Mouse (Mus musculus) c-Kit-positive CD71-positive TER-119-positive erythroid progenitor cells, embryonic 14.5 days (primary cell): ENCODE results near the gene Sipa1.
A peak's percentile ranks its signal among the peaks of the same experiment; 100 is the strongest.

Experiments
- DNase-seq: peaks from one replicate; pipeline ENCODE4 v3.0.0-alpha.2; 2013; ENCODE audit warnings: low spot score

The Sipa1 gene

DNA sequence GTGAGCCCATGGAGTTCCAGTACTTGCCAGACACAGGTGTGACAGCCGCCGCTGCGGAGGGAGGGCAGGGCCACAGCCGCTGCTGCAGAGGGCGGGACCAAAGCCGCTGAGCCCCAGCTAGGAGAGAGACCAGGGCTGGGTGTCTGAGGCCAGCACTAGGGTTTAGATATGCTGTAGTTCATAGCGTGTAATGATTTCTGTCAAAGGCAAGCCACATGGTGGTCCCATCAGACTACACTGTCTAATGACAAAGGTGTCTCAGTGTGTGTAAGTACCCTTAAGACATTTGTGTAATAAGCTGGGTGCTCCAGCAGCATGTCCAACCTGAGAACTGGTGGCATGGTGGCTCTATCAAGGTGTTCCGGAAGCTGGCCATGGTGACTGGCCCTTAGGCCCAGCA lies 21.9 kb downstream of the Sipa1 start:
- no peak for DNase-seq

DNA sequence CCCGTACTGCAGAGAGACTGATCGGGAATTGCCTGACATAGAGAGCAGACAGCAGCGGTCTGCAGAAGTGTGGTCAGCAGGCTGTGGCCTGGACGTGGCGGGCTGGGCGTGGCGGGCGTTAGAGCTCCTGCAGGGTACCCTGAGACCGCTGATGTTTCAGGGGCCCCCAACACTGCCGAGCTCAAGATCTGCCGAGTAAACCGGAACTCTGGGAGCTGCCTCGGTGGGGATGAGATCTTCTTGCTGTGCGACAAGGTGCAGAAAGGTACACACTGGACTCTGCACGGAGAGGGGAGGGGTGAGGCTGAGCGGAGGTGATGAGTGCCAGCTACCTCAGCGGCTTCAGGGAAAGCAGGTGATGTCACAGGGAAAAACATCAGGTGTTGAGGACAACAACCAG lies 22.5 kb downstream of the Sipa1 start:
- no peak for DNase-seq

DNA sequence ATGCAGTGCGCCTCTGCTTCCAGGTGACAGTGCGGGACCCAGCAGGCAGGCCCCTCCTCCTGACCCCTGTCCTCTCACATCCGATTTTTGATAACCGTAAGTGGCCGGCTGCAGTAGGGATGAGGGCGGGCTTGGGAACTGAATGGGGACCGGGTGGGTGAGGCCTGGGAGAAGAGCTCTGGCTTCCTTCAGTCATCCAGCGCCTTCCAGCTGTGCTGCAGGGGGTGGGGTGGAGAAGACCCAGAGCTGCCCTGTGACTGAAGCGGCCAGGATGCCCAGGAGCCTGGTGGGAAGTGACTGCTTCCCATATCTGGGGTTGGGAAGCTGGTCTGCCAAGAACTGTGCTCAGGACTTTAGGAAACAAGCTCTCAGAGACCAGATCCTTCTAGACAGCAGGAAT lies 23.2 kb downstream of the Sipa1 start:
- DNase-seq = no peak

DNA sequence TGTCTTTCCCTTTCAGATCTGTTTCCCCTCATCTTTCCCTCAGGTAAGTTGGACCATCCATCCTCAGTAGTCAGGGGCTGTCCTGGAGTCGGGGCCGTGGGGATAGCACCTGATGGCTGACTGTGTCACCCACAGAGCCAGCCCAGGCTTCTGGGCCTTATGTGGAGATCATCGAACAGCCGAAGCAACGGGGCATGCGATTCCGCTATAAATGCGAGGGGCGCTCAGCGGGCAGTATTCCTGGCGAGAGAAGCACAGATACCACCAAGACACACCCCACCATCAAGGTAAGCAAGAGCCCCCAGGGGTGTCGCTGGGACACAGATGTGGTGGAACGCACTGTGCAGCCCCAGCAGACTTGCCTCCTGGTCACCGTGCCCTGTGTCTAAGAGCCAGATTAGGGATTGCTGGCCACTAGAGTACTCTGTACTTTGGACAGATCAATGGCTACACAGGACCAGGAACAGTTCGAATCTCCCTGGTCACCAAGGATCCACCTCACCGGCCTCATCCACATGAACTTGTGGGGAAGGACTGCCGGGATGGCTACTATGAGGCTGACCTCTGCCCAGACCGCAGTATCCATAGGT lies 25.0 kb downstream of the Sipa1 start:
- no peak for DNase-seq

DNA sequence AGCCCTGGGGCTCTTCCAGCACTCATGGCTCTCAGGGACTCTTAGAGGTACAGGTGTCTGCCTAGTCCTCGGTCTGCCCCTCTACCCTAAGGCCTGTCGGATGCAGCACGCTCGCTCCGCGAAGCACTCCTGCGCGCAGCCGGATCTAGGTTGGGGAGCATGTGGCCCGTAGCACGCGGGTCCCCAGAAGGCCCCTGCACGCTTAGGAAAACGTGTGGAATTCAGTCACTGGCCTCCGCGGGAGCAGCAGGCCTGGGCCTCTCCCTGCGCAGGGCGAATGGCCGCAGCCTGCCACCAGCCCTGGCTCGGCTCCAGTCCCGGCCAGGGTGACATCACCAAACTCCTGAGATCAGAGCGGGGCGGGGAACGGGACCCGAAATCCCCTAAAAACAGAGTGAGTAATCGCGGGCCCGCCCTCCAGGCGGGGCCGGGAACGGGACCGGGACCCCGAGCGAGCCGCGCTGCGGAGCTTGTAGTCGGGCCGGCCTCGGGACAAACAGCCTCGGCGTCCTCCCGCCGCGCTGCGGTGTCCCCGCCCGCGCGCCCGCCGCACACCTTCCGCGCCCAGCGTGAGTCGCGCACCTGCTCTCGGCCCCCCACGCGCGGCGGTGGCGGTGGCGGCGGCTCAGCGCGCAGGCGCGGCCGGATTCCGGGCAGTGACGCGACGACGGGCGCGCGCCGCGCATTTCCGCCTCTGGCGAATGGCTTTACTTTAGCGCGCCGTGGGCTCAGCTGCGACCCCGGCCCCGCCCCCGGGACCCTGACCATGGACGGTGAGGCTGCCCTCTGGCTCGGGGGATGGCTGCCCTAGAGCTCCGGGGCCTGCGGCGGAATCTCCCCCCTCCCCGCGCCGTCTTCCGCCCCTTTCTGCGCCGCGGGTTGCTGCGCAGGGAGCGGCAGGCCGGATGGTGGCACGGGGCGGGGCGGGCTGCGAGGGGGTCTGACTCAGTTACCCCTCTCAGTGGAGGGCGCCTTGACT lies 26.1 kb downstream of the Sipa1 start, which contains the start of gene Rela:
Gene Rela, plus strand, starts transcription at position 415 of the 979 bp plus-strand sequence.
- peak; percentile 76 for DNase-seq

DNA sequence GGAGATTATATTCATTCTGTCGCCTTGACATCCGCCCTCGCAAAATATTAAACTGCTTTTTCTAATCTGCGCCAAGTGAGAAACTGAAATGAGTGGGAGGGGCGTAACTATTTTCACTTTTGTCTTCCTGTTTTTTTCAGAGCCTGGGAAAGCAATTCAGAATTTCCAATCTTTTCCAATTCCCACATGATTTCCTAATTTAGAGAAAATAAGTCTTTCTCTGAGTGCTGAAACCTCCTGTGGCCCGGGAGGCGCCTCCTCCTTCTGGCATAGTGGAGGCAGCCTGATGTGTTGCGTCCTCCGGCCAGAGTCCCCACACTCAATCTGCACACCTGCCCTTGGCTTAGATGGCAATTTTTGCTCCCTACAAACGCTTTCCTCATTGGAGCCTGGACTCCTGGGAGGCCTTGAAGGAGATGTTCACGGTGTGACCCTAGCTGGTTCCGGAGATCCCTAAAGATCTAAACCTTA lies 26.9 kb downstream of the Sipa1 start:
- no peak for DNase-seq

DNA sequence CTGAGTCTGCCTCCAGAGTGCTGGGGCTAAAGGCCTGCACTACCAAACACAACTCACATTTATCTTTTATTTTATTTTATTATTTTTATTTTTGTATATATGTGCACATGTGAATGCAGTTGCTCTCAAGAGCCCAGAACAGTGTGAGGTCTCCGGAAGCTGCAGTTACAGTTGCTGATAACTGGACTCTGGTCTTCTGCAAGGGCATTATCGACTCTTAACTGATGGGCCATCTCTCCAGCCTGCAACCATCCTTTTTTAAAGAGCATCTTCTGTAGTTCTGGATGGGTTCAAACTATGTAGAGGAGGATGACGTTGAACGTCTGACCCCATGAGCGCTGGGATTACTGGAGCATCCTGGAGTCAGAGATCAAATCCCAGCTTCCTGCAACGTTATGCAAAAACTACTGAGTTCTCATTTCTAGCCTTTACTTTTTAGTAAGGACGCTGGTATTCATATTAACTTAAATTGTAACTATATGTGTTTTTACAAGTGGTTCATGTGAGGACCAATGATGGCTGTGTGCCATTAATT lies 27.4 kb downstream of the Sipa1 start:
- DNase-seq = no peak

DNA sequence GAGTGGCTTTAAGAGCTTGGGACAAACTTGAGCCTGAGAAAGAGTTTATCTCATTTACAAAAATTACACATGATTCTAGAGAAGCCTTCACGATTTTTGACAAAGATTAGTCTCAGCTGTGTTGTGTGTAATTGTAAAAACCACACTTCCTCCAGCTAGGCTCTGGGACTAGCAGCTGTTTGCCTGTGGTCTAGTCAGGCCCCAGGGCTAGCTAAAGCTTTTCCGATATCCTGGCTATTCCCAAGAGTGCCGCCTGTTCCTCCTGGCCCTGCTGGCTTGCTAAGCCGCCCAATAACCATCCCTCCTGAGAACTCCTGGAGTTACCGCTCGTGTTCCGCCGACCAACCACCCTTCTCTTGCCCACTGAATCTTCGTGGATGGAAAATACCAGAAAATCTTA lies 31.4 kb downstream of the Sipa1 start:
- DNase-seq = no peak

DNA sequence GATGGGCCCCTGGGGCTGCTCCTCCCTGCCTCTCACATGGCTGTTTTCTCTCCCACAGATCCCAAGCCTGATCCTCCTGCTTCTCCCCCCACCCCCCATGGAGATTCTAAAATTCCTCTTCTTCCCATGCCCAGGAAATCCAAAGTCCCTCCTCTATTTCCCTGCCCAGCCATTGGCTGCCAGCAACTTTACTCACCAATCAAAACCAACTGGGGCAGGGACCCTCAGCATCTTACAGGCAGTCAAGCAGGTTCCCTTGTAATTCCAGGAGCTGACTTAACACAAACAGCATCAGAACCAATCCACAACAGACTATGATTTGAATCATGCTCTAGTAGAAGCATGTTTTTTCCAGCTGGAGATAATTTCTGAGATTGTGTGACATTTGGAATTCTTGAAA lies 33.6 kb downstream of the Sipa1 start:
- DNase-seq = no peak

DNA sequence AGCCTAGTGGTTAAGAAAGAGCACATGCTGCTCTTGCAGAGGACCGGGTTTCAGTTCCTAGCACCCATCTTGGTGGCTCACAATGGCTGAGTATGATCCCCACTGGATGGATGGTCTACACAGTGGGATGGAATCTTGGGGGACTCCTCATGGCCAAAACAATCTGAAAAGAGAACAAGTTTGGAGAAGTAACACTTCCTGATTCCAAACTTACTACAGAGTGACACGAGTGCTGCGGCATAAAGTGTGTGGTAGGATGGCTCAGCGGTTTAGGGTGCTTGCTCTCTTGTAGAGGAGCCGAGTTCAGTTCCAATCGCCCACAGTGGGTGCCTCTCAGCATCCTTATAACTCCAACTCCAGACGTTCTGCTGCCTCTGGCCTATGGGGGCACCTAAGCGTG lies 38.2 kb downstream of the Sipa1 start:
- DNase-seq = no peak

DNA sequence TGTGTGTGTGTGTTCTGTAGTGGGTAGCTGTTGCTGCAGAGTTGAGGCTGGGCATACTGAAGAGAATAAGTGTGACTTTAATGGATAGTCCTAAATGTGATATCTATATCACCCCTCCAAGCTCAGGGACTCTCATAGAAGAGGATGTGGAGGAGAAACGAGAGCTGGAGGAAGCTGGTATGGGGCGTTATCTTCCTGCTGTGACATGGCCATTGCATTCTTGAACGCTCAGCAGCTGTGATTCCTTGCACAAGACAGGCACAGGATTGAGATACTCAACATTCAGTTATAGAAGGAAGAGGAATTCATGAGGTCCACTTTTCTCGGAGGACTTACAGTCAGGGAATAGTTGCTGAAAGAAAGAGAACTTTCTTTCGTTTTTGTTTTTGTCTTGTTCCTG lies 41.6 kb downstream of the Sipa1 start:
- no peak for DNase-seq

DNA sequence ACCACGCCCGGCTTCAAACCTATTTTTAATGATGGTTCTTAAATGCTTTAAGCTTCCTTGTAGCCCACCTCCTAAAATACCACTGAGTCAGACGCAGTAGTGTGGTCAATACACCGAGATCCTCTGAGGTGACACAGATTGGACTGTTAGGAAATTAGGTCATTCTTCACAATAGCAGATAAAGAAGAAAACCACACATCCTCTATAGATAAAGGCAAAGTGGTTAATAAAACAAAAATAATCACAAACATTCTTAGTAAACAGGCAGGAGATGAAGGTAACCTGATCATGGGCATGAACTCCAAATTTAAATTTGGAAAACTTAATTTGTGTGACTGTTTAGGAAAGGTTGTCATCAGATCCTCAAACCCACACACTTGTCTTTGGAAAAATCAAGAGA lies 43.5 kb downstream of the Sipa1 start:
- DNase-seq = no peak

DNA sequence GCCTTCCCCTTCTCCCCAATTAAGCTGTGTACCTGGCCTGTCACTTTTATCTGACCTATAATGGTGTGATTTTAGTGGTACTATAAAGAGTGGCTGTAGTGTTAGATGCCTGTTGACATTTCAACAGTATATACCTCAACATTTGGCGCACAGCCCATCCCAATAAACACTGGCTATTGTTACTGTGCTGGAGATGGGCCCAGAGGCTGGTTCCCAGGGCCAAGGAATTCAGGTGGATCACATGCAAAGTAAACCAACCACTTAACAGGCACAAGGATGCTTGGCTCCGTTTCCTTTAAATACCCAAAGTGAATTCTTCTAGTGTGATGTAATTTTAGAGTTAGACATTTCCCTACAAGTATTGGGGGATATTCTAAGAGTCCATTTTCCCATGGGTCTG lies 48.6 kb downstream of the Sipa1 start:
- DNase-seq = no peak

DNA sequence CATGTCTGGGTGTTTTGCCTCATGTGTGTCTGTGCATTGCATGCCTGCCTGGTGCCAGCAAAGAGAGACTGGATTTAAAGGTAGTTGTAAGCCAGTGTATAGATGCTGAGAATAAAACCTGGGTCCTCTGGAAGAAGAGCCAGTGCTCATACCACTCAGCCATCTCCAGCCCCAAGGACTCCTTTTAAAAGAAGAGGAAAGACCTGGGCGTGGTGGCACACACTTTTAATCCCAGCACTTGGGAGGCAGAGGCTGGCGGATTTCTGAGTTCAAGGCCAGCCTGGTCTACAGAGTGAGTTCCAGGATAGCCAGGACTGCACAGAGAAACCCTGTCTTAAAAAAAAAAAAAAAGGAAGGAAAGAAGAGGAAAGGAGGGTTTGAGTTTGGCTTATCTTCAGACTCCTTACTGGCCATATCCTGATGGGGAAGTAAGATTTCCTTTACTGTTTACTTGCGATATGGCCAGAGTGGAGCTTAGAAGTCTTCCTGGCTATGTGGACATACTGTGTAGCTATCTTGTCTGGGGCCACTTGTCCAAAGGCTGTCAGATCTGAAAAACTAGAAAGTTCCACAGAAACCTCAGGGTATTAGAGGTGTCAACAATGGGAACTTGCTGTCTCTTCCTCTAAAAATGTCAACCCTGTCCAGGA lies 50.6 kb downstream of the Sipa1 start:
- no peak for DNase-seq

DNA sequence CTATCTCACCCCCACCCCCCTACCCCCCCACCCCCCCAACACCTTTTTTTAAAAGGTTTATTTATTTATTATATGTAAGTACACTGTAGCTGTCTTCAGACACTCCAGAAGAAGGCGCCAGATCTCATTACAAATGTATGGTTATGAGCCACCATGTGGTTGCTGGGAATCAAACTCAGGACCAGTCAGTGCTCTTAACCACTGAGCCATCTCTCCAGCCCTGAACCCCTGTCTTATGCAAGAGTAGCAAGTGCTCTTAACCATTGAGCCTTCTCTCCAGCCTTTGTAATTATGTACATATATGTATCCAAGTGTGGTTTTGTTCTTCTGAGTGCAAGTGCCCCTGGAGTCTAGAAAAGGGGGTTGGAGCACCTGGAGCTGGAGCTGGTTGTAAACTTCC lies 51.5 kb downstream of the Sipa1 start:
- no peak for DNase-seq

DNA sequence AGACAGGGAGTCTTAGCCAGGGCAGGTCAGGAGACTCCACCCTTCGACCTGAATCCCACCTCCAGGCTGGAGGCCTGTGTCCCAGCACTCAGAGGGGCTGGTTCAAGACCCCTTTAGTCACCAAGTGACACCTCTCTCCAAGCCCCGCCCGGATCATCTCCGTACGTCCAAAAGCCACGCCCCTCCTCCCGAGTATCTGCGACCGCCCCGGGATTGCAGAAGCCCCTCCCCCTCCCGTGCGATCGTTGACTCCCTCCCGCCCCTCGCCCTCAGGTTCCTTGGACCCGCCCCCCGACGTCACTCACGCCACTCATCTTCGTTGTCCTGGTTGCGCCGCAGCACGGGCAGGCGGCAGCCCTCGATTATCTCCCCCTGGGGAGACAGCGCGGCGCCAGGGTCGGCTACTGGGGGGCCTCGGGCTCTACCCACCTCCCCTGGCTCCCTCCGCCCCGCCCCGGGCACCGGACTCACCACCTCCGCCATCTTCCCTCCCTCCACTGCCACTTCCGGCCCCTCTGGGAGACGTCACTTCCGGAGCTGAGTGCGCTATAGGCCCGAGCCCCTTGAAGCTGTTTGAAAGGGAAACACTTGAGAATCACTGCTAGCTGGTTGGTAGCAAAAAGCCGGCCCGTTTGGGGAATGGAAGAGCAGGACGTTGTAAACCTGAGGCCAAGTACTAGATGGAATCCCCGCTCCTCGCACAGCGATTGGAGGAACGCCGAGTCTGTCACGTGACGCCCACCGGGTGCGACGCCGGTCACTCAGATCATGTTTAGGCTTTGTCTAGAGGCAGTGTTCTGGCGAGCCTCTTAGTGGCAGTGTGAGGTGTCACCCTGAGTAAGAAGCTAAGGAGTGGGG lies 53.7 kb downstream of the Sipa1 start, which contains the start of gene Kat5:
Gene Kat5, minus strand, starts transcription at position 691 of the 858 bp plus-strand sequence.
- DNase-seq = peak; percentile 86

DNA sequence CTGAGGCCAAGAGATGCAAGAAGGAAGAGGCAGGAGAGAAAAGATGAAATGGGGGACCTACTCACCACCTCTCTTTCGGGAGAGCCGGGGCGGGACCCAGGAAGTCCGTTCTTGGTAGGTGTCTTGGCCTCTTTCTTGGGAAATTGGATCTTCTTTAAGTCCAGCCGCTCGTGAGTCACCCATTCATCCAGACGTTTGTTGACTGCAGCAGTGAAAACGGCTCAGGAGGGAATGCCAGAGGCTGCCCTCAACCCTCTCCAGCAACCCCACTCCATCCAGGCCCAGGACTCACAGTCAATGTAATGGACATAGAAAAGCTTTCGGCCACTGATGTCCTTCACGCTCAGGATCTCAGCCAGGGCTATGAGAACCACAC lies 54.3 kb downstream of the Sipa1 start:
- no peak for DNase-seq

DNA sequence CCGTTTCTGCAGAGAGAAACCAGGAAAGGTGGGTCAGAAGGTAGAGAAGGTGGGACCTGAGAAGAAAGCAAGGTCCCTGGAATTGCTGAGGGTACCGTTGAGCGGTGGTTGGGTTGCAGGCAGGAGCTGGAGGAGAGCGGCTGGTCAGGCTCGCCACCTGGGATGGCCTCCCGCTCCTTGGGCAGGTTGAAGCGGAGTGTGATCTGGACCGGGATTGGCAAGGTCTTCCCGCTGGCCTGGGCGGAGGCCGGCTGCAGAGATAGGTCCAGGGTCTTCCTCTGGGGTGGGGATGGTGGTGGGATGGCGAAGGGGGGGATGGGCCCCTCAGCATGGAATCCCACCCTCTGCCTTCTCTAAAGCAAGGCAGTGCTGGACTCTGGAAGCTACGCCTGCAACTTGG lies 54.8 kb downstream of the Sipa1 start:
- DNase-seq = no peak

DNA sequence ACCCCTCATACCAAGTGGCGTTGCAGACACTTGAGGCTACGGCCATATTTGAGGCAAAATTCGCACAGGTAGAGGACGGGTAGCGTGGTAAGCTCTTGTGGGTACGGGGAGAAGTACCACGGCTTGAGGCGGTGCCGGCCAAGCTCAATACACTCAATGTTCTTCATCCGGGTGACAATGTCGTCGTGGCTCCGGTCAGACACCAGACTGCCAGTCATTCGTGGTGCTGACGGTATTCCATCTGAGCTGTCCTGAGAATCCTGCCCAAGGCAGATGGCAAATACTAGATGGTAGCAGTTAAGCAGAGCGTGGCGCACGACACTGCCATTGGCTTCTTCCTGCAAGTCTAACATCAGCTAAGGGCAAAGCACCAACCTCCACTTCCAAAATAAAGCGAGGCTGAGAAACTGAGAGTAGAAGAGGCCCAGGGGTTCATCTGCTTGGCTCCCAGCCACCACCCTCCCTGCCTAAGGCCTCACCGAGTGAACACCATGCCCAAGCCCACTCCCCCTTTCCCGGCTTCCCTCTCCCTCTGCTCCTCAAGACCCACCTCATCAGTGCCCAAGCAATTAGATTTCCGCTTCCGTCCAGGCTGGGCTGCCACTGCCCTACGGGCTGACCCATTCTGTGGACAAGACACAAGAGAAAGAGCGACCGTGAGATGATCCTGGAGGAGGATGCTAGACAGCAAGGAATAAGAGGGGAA lies 55.6 kb downstream of the Sipa1 start:
- DNase-seq = no peak

DNA sequence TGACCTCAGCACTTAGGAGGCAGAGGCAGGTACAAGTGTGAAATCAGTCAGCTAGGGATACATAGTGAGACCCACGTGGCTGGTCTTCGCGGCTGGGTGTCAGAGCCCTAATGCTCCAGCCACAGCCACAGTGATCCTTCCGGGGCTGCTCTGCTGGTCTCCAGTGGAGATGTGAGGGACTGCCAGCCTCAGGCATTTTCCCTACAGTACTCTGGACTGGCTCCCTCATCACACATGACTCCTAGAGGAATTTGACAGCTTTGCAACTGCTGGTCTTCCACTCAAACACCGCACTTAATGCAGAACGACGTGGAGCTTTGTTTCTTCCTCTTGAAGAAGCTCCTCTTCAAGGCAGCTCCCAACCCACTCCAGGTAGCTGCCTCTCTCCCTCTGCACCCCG lies 57.3 kb downstream of the Sipa1 start:
- no peak for DNase-seq

DNA sequence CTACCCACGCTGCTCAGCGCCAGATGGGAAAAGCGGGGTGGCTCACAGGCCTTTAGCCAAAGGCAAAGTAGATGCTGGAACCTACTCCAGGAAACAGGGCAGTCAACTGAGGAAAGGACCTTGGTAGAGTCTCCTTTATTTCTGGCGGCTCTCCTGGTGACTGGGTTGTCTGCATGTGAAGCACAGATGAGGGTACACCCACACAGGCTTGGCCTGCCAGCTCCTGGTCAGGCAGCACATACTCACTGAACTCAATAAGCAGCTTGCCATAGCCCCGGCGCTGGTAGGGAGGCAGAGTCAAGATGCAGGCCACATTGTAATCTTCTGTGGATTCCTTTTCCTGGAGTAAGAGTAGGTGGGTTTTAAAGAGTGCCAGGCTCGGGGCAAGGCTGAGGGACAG lies 58.4 kb downstream of the Sipa1 start:
- no peak for DNase-seq
